Mouse (Mus musculus) kidney, postnatal 36 days (tissue): Measurements from ENCODE around the gene Zbtb37.

Experiments
- DNase-seq, 2 experiments: peaks; one replicate each; pipeline ENCODE4 v3.0.0; 2021 to 2022; ENCODE audit warnings: mixed read lengths in 2 of 2

The Zbtb37 gene

DNA sequence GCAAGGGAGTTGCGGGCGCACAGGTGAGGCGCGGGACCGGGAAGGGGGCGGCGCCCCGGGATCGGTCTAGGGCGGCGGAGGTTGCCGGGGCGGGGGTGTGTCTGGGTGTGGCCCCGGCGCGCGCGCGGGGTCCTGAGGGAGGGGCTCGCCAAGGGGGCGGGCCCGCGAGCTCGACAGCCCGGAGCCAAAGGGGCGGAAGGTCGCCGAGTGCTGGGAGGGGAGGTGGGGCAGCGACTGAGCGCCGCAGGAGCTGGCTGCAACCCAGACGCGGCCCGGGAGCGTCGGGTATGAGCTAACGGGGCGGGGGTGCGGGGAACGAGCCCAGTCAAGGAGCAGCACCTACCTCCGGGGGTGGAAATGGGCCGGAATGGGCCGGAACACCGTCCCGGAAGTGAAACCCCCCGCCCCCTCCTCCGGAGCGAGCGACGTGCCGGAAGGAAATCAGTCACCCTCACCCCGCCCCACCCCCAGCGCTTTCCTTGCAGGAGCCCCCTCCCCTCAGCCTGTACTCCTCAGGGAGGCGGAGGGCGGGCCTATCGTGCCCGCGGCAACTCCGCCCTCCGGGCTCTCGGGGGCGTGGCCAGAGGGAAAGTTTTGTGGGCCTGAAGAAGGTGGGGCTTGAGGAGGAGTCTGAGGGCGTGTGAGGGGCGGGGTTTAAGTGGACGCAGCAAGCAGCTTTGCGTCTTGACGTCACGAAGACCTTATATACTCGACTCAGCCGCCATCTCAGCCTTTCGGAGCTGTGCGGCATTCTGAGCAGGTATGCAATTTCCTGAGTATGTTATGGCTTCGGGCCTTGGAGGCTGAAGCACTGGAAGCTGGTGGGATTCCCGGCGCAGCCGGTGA, at the start of gene Zbtb37:
Gene Zbtb37, minus strand, starts transcription at position 415 of the 846 bp plus-strand sequence.
- peak; percentile 99 for DNase-seq

GRCm38 (mm10) chr1:161077243-161077642, 42.6 kb upstream of the Zbtb37 start:
- DNase-seq, result no peak

DNA sequence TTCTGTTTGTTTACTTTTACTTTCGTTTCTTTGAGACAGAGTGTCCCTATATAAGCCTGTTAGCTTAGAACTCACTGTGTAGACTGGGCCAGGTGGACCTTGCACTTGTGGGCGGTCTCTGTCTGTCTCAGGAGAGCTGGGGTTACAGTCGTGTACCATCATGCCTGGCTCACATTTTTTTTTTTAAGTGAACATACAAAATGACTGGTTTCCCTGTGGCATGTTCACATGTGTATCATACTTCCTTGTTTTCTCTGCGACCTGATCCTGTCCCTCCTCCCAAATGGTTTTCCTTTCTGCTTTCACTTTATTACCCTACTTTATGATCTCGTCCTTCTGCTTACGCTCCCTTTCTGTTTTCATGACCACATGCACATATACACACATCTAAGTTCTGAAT, 41.6 kb upstream of the Zbtb37 start:
- peak; percentile 80 to 81 for DNase-seq

DNA sequence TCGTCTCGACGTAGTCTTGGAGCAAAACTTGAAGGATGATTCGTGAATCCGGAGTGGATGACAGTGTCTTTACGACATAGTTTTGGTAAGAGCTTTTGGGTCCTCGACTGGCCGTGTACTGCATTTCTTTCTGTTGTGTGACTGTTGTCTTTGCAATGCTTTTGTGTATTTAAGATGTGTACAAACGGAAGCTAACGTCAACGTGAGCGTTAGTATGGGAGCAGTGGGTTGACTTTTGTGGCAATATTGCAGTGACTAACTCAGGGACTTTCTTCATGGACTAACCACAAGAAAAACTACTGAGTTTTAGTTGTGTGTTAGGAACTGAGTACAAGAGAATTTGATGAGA, 36.6 kb upstream of the Zbtb37 start:
- no peak for DNase-seq

GRCm38 (mm10) chr1:161070352-161071271, 36.0 kb upstream of the Zbtb37 start, which contains the start of the genes Dars2 and Cenpl:
Dars2 (minus strand) TSS chr1:161070658.
Cenpl (plus strand) TSS chr1:161070713.
- DNase-seq, result peak; percentile 97

DNA sequence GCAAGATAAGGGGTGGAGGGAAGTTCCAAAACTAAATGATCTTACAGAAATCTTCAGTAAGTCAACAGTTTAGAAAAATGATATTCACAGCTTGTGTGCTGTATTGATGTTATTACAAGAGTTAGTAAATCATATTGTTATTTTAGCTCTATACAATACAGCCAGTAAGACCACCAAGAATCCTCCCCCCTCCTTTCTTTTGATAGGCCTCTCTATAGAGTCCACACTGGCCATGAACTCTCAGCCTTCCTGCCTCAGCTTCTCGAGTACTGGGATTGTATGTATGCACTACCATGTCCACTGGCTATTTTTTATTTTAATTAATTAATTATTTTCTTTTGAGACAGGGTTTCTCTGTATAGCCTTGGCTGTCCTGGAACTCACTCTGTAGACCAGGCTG, 28.7 kb upstream of the Zbtb37 start:
- DNase-seq, result no peak

DNA sequence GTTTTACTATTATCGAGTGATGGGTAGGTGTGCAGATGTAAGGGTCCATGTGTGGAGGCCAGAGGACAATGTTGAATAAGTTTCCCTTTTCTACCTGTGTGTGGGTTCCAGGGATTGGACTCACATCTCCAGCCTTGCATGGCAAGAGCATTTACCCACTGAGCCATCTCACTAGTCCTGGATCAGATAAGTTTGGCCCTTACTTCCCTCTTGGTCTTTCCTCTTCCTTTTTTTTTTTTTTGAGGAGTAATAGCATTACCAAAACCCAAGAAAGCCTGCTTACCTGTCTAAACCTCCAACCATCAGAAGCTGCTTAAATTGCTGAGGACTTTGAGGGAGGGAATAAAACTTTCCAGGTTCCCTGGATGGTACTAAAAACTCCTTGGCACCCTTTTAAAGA, 22.5 kb upstream of the Zbtb37 start:
- DNase-seq, result no peak

GRCm38 (mm10) chr1:161046972-161047371, 12.3 kb upstream of the Zbtb37 start:
- no peak for DNase-seq

DNA sequence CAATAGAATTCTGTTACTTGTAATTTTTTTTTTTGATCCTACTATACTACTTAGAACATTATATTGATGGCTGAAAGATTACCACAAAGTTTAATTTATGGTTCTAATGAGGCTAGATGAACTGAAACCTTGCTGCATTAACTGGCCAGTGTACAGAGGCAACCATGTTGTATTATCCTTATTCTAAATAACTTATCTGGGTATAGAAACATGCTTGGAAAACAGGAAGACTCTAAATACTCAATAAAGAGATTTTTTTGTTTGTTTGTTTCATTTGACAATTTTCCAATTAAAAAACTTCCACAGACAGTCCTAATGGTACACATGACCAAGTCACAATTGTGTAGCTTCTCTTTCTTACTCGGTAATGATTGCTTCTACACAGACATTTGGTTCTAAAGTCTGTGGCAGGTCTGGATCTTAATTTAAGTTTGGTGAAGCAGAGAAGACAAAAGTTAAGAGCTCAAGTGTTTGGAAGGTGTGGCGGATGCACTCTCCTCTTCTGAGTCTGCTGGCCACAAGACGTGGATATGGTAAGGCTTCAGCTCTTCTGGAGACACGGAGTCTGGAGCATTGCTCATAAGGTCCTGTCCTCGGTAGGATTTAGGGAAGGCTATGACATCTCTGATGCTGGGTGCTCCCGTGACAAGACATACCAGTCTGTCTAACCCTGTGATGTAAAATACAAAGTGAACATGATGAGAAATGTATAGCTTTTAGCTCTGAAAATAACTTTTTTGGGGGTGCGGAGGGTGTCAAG, 6.8 kb upstream of the Zbtb37 start:
- no peak for DNase-seq

- no peak for DNase-seq
These were observed 6.2 kb upstream of the Zbtb37 start for GRCm38 (mm10) chr1:161040855-161041254.

DNA sequence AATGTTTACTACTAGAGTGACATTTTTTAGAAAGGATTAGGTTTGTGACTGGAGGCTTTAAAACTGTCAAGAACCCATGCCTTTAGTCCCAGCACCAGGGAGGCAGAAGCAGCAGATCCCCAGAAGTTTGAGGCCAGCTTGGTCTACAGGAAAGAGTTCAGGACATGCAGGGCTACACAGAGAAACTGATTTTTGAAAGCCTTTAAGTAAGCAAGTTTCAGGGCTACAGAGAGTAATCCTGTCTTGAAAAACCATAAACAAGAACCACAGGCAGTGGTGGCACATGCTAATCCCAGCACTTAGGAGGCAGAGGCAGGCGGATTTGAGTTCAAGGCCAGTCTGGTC, 5.7 kb upstream of the Zbtb37 start:
- DNase-seq, result no peak

DNA sequence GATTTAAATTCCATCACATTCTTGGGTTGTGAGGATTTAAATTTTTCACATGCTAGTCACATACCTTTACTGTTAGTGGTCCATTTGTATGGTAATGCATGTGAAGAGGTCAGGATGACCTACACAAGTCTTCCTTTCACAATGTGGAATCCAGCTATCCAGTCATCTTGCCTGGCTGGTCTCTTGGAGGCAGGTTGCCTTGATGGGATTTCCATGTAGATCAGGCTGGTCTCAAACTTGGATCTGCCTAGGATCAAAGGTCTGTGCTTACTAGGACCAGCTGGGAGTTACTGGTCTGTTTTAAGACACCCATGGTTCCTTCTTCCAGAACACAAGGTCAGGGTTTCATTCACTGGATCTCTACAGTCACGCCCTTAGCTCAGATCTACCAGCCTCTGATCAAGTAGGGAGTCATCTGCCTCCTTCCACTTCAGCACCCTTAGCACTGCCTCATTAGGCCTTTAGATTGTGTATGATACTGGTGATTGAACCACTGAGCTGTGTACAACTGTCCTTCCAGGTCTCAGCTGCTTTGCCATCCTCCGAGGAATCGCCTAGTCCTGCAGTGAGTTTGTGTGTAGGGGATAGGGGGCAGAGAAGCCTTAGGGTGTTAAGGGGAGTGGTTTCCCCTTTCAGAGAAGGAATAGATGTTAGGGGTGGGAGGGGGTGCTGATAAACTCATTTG, 5.2 kb upstream of the Zbtb37 start:
- DNase-seq, result peak in 1 of 2 experiments; percentile 5

DNA sequence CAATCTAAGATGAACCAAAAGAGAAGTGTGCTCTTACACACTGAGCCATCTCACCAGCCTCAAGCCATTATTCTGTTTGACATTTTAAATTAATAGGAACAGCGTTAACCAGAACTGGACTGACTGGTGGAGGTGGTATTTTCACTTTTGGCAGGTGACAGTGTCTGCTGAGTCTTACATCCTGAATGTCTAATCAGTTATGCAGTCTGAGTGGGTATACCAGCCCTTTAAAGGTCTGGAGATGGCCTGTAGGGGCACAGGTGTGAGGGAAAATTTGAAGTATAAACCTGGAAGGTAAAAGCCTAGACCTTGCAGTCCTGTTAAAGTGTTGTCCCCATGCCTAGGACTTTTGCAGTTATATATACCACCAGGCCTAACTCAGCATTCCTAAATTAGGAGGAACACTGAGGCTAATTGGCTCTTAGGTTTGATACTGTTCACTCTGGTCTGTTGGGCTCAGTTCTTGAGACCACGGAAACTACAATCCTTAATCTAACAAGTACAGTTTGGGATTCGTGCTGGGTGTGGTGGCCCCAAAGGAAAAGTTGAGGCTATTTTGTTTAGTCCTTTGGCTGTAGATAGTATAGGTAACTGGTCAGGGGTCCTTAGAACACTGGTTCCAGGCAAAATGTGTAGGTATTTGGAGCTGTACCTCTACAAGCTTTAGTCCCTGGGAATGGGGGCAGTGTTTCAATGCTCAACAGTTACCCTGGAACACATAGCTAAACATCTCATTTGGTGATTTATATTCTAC, 4.5 kb upstream of the Zbtb37 start:
- no peak for DNase-seq

DNA sequence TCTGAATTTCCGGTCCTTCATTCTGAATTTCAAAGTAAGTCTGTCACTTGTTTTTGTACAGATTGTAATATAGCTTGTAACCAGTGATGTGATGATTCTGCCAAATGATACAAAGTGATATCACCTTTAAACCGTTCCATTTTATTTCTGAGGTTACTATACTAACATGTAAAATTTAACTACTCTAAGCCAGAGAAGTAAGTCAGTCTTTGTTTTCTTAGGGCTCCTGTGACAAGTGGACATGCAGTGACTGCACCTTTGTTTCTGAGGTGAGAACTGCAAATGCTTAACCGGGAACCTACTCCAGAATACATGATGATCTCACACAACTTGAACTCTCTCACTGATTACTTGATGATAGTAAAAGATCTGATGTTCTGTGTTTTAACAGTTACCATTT, 3.4 kb upstream of the Zbtb37 start:
- no peak for DNase-seq

DNA sequence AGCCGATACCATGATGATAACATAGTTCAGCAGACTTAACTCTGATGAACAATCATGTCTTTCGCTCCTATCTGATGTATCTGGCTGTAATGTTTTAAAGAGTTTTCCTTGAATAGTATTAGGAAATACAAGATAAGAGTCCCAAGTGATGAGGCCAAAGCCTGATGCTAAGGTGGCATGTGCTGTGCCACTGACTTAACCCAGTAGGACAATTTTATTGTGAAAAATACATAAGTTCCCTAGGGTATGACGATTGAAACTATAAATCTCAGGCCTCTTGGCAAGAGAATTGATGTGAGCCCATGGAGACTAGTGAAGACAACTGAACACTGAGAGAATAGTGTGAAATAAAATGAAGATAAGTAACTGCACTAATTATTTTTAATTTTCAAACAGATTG, 3.0 kb upstream of the Zbtb37 start:
- DNase-seq, result no peak

GRCm38 (mm10) chr1:161037026-161037425, 2.4 kb upstream of the Zbtb37 start:
- DNase-seq, result no peak

- no peak for DNase-seq
These were observed 1.8 kb upstream of the Zbtb37 start for GRCm38 (mm10) chr1:161036411-161036841.

GRCm38 (mm10) chr1:161035786-161036404, 1.2 kb upstream of the Zbtb37 start:
- peak; percentile 19 to 33 for DNase-seq

DNA sequence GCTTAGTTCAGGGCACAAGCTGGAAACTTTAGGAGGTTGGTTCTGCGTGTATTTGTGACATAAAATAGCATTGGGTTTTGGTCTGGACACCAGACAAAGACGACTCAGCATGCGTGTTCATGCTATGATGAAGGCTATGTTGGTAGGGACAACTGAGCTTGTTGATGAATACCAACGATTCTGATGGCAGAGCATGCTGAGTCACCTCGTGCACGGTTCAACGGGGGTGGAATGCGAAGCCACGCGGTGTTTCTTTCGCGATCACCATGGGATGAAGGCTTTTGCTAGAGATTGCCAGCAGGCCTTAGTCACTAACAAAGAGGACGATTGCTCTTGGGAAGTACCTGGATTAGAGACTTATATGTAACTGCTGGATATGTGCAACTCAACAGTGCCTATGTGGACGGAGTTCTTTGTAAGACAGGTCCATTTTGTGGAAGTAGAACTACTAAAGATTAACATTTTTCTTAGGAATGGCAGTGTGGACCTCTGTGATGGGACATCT, 684 bp upstream of the Zbtb37 start:
- peak; percentile 23 to 54 for DNase-seq

- DNase-seq, result no peak
These were observed 704 bp downstream of the Zbtb37 start for GRCm38 (mm10) chr1:161033856-161034434.
